Mouse (Mus musculus): ENCODE data around the gene Dctpp1. TPM values are rescaled to one million over a fixed set of nuclear protein-coding genes. Genes with fewer than 3 reads are reported as not detected.

The Dctpp1 gene
- total RNA-seq, 2 experiments from 2014 or later = 18.3 to 23.8 TPM

GRCm38 (mm10) chr7:127208553-127209438 lies 51.7 kb downstream of the Dctpp1 start, which contains the start of gene Mylpf:
Mylpf (plus strand) TSS chr7:127208890.
- peak within 1 kb of the TSS; percentile 92 for H3K27ac ChIP-seq
- H3K4me3 ChIP-seq = peak within 1 kb of the TSS; percentile 89
- DNase-seq (ENCODE audit: low spot score in 2 of 2) = peak; percentile 92 to 98
- peak; percentile 75 for TF ChIP-seq CTCF (conservative IDR thresholded peaks at IDR 0.05)

- H3K4me3 ChIP-seq = peak within 1 kb of the TSS; percentile 89
- DNase-seq (ENCODE audit: low spot score in 2 of 2) = no peak
- TF ChIP-seq CTCF (conservative IDR thresholded peaks at IDR 0.05) = peak; percentile 21; the same call in 1 of the 2 replicates
- H3K27ac ChIP-seq = peak within 1 kb of the TSS; percentile 92
These were observed 52.3 kb downstream of the Dctpp1 start, which contains the start of gene Tbc1d10b for GRCm38 (mm10) chr7:127208295-127208552. Tbc1d10b (minus strand) TSS chr7:127208468.

- peak overlapping the region; percentile 92 for H3K27ac ChIP-seq
- H3K4me3 ChIP-seq = peak overlapping the region; percentile 89
- DNase-seq (ENCODE audit: low spot score in 2 of 2) = no peak
- TF ChIP-seq CTCF (conservative IDR thresholded peaks at IDR 0.05) = no peak
These were observed 52.9 kb downstream of the Dctpp1 start for GRCm38 (mm10) chr7:127207374-127208294.

Other genes starting within 250 kb of the Dctpp1 start
- 10 to 100 TPM in 1 of 2 experiments, 1 to 10 TPM in 1; 8.0 to 10.1 TPM for gene Mvp, start 246.1 kb downstream of the Dctpp1 start, total RNA-seq (2021)
- under 1 TPM in 1 of 2 experiments, not detected in 1; 0.90 TPM for gene Pagr1b, start 244.2 kb downstream of the Dctpp1 start, total RNA-seq (2021)
- gene Pagr1a, start 243.4 kb downstream of the Dctpp1 start, total RNA-seq (2021) = 10 to 100 TPM; 17.4 to 43.4 TPM
- gene Gm42742, start 239.6 kb downstream of the Dctpp1 start, total RNA-seq (2021) = 10 to 100 TPM; 53.6 to 62.4 TPM
- 100 to 1,000 TPM; 243 to 275 TPM for gene Prrt2, start 239.5 kb downstream of the Dctpp1 start, total RNA-seq (2021)
- gene Maz, start 233.7 kb downstream of the Dctpp1 start, total RNA-seq (2021) = 100 to 1,000 TPM; 242 to 258 TPM
- 1 to 10 TPM; 4.1 to 9.9 TPM for gene Kif22, start 218.2 kb downstream of the Dctpp1 start, total RNA-seq (2021)
- gene Zg16, start 173.4 kb downstream of the Dctpp1 start, total RNA-seq (2021) = not detected
- gene AI467606, start 169.3 kb downstream of the Dctpp1 start, total RNA-seq (2021) = 1 to 10 TPM; 1.0 to 2.0 TPM
- gene Qprt, start 138.5 kb downstream of the Dctpp1 start, total RNA-seq (2021) = not detected
- under 1 TPM; 0.64 to 0.72 TPM for gene Spn, start 122.9 kb downstream of the Dctpp1 start, total RNA-seq (2021)
- 10 to 100 TPM; 88.4 to 97.0 TPM for gene Cd2bp2, start 64.7 kb downstream of the Dctpp1 start, total RNA-seq (2021)
- gene Tbc1d10b, start 52.2 kb downstream of the Dctpp1 start, total RNA-seq (2021) = 100 to 1,000 TPM; 102 to 120 TPM
- 1 to 10 TPM; 1.3 to 1.9 TPM for gene Mylpf, start 51.8 kb downstream of the Dctpp1 start, total RNA-seq (2021)
- 10 to 100 TPM; 18.6 to 21.7 TPM for gene Zfp553, start 27.6 kb downstream of the Dctpp1 start, total RNA-seq (2021)
- 1 to 10 TPM; 5.0 to 6.3 TPM for gene Sept1, start 27.6 kb downstream of the Dctpp1 start, total RNA-seq (2021)
- gene Zfp771, start 16.4 kb downstream of the Dctpp1 start, total RNA-seq (2021) = 10 to 100 TPM; 68.3 to 69.2 TPM
- 10 to 100 TPM; 40.0 to 46.7 TPM for gene Sephs2, start 13.3 kb upstream of the Dctpp1 start, total RNA-seq (2021)
- under 1 TPM; 0.20 to 0.36 TPM for gene Itgal, start 35.6 kb upstream of the Dctpp1 start, total RNA-seq (2021)
- 10 to 100 TPM; 11.4 to 11.8 TPM for gene Zfp768, start 84.9 kb upstream of the Dctpp1 start, total RNA-seq (2021)
- 1 to 10 TPM; 6.7 to 6.9 TPM for gene Zfp747, start 115.3 kb upstream of the Dctpp1 start, total RNA-seq (2021)
- 1 to 10 TPM; 3.1 to 4.2 TPM for gene 9130019O22Rik, start 126.5 kb upstream of the Dctpp1 start, total RNA-seq (2021)
- gene E430018J23Rik, start 132.9 kb upstream of the Dctpp1 start, total RNA-seq (2021) = 1 to 10 TPM; 7.5 to 8.0 TPM
- 1 to 10 TPM; 4.4 to 4.5 TPM for gene Zfp764, start 146.1 kb upstream of the Dctpp1 start, total RNA-seq (2021)
- 10 to 100 TPM; 12.2 to 17.3 TPM for gene Zfp688, start 161.4 kb upstream of the Dctpp1 start, total RNA-seq (2021)
- gene Zfp689, start 188.4 kb upstream of the Dctpp1 start, total RNA-seq (2021) = 1 to 10 TPM; 5.0 to 7.6 TPM
- gene Prr14, start 198.9 kb upstream of the Dctpp1 start, total RNA-seq (2021) = 10 to 100 TPM; 29.2 to 35.3 TPM
- gene Fbrs, start 218.5 kb upstream of the Dctpp1 start, total RNA-seq (2021) = 10 to 100 TPM; 60.3 to 72.5 TPM

Measured in layer of hippocampus, adult 2 months (tissue).